Mouse (Mus musculus) right cerebral cortex, postnatal 4 days (tissue): Measurements from ENCODE around the gene Atp6v1b1.
"Not testable (repeated sequence)": the region's sequence is repeated elsewhere in the genome, so short reads cannot be mapped to it uniquely, and the experiment has no call there.

Experiments
- DNase-seq: peaks from one replicate; pipeline ENCODE4 v3.0.0-alpha.2; 2022

Gene Atp6v1b1

DNA sequence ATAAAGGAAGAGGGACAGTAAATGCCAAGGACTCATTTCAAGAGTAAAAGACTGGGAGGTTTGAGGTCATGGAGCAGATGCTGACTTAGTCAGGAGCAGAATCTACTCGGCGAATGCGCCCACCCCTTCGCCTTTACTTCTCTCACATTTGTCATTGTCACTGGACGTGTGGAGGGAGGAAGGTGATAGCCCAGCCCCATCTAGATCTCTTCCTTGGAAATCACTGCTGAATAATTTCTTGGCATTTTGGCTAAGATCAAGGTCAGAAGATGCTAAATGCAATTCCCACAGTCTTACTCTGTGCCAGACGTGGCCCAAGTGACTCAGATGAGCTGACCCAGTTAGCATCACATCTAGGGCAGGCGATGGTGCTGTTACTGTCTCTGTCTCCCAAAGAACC lies 35.5 kb downstream of the Atp6v1b1 start:
- DNase-seq: no peak

DNA sequence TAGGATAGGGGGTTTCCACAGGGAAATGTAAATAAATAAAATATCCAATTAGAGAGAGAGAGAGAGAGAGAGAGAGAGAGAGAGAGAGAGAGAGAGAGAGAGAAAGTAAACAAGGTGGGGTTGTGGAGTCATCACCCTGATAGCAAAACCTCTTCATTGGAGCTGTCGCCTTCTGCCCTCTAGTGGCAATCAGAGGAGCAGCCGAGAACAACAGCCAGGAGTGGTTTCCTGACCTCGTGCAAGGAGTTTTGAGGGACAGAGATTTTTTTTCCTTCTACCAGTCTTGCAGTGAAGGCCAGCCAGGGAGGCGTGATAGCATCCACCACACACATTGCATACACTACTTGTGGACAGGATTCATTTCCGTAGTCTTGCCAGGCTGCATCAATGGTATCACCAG lies 36.2 kb downstream of the Atp6v1b1 start:
- peak; percentile 18 for DNase-seq

DNA sequence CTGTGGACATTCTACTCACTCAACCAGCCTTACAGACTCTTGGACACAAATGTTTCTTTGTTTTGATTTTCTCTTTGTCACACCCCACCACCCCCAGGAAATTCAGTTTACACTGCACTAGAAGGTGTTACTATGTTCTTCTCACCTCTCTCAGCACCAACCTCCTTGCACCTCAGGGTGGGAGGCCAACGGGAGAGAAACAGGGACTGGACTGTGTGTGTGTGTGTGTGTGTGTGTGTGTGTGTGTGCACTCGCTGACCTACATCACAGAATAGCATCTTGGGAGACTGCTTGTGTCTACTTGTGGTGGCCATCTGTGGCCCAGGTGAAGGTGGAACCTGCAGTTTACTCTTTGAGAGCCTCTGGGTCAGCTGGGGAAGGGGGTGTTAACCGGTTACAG lies 43.6 kb downstream of the Atp6v1b1 start:
- no peak for DNase-seq

DNA sequence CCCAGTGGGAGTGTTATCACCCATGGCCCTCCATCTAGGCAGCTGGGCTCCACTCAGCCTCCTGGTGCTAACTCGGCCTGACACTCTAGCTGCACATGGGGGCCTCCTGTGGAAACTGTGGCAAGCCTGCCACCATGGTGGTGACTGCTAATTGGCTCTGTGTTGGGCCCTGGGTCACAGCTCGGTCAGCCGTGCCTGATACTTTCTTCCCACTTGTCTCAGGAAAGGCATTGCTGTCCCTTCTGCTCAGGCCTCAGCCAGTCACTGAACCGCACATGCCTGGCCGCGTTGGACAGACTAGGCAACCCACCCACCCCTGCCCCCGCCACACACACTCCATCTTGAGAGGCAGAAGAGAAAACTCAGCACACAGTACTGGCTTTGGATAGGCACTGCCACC lies 45.8 kb downstream of the Atp6v1b1 start:
- no peak for DNase-seq

DNA sequence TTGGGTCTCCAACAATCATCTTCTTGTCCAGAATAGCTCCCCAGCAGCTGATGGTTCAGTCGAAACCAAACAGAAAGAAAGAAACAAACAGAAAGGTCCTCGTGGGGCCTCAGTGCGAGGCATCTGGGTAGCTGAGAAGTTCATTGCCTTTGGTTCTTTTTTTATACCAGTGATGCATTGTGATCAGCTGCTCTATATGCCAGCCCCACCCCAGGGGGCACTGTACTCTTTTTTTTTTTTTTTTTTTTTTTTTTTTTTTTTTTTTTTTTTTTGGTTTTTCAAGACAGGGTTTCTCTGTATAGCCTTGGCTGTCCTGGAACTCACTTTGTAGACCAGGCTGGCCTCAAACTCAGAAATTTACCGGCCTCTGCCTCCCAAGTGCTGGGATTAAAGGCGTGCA lies 47.7 kb downstream of the Atp6v1b1 start:
- DNase-seq: not testable (repeated sequence)

DNA sequence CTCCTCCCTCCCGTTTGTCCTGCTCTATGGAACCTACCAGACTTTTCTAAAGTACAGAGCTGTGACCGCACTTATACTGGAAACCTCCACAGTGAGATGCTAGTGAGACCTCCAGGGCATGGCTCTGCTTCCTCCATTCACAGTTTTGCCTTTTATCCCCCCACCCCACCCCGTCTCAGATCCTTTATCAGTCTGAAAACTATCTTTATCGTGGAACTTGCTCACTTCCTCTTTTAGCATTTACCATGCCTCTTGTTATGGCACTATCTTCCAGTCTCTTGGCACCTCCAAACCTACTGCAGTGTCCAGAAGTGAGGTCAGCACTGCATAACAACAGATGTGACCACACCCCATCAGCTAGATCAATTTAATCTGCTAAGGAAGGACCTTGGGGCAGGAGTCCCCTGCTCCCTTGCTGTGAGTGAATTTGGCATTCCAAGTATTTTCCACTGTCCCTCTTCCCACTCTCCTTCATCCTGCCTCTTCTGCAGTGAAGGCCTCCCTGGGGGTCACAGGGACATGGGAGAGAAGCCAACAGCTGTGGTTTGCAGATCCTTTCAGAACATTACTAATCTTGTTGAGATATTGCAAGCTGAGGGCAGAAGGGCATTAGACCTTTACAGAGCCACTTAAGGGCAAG lies 48.6 kb downstream of the Atp6v1b1 start:
- peak; percentile 0 for DNase-seq

DNA sequence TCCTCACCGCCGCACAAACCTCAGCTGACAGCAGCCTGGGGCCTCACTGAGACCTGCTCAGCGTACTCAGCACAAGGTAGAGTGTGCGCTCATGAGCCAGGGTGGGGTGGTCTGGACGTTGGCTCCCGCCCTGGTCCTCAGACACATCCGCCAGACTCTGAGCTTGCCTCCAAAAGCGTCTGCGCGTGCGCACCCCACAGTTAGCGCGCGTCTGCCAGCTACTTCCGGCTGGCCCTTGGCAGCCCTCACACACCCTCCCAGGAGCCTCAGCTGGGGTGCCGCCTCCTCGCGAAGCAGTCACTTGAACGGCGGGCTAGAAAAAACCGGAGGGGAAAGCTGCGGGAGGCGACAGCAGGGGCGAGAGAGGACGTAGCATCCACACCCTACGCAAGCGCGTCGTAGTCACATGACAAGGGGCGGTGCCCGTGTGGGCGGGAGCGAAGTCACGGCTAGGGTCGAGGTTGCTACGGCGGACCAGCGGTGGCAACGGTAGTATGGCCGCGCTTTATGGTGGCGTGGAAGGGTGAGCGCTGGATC lies 52.0 kb downstream of the Atp6v1b1 start, which contains the start of gene Nagk:
Gene Nagk (plus strand): TSS at position 223 of the 537 bp plus-strand sequence.
- peak; percentile 94 for DNase-seq

DNA sequence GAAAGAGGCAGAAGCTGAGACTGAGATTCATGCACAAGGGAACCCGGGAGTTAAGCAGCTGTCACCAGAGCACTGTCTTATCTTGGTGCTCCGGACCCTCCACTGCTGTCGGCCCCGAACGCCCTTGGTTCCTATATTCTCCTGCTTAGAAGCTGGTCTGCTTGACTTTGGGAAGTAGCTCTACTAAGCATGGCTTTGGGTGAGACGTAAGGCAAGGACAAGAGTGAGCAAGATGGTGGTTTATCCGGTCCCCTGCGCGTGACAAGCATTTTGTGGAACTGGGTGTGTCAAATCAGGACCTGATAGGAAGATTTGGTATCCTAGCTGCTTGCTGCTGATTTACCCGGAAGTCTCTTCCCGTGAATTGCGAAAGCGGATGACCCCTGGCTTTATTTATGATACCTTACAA lies 52.7 kb downstream of the Atp6v1b1 start:
- DNase-seq: peak; percentile 35

DNA sequence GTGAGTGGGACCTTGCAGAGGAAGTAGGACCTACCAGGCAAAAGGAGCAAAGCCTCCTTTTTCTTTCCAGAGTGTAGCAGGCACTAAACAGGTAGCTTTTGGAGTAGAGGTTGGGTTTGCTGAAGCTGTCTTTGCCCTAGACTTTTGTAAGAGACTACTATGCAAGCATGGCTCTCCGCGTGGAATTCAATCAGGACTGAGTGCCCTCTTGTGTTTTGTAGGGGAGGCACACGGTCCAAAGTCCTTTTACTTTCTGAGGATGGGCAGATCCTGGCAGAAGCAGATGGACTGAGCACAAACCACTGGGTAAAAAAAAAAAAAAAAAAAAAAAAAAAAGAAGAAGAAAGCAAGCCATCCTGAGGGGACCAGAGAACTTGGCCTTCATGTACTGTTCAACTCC lies 53.9 kb downstream of the Atp6v1b1 start:
- DNase-seq: no peak

DNA sequence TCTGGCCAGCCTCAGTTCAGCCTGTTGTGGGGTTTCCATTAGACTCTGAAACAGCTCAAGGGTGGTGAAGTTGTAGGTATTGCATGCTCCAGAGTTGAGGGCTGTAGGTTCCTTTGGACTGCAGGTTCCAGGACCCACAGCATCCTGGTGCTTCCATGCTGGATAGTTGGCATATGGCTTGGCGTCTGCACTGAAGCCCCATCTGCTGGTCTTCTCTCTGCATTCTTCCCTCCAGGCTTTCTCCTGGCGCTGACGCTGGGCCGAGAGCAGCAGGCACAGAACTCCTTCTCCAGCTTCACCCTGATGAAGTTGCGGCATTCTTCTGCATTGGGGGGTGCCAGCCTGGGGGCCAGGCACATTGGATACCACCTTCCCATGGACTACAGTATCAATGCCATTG lies 59.2 kb downstream of the Atp6v1b1 start:
- DNase-seq: no peak

DNA sequence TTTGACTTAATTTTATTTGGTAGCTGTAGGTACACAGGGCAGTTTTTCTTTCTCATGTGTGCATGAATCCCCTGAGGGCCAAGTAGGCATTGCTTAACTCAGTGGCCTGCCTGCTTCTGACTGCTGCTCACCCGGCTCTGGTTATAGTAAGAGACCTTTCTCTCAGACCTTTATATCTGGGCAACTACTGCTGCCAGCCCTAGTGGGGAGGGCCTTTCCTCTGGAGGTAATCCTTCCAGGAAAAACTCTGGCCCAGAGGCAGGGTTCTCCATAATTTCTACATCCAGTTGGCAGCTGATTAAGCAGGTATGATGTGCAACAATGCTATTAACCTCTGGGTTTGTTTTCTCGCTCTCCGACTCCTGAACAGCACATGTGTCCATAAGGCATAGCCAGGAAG lies 60.1 kb downstream of the Atp6v1b1 start:
- DNase-seq: no peak
